Mouse (Mus musculus): ENCODE data around the gene Csad. TPM values are rescaled to one million over a fixed set of nuclear protein-coding genes. Genes with fewer than 3 reads are reported as not detected.
"Not testable (repeated sequence)": the region's sequence is repeated elsewhere in the genome, so short reads cannot be mapped to it uniquely, and the experiment has no call there.

Csad gene
- total RNA-seq, 4 experiments from 2014 or later = 24.6 to 38.7 (median 31.1) TPM

GRCm38 (mm10) chr15:102165468-102166100, 38.9 kb downstream of the Csad start:
- DNase-seq (ENCODE audit: low spot score in 2 of 2) = no peak

- DNase-seq (ENCODE audit: low spot score in 2 of 2) = no peak
These were observed 40.4 kb downstream of the Csad start for GRCm38 (mm10) chr15:102163900-102164693.

- no peak for DNase-seq (ENCODE audit: low spot score in 2 of 2)
These were observed 44.0 kb downstream of the Csad start for GRCm38 (mm10) chr15:102160415-102161060.

DNA sequence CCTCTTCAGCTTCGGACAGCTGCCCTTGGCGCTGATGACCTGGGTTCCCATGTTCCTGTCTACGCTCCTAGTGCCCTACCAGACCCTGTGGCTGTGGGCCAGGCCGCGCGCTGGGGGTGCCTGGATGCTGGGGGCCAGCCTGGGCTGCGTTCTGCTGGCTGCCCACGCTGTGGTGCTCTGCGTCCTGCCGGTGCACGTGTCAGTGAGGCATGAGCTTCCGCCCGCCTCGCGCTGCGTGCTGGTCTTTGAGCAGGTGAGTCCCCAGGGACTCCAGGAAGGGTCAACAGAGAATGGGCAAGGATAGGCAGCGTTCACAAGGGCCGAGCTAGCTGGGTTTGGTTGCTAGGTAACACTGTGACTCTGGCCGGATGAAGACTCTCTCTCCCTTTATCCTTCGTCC, 47.7 kb downstream of the Csad start:
- no peak for DNase-seq (ENCODE audit: low spot score in 2 of 2)

- not testable (repeated sequence) for DNase-seq (ENCODE audit: low spot score in 2 of 2)
These were observed 49.5 kb downstream of the Csad start for GRCm38 (mm10) chr15:102155006-102155405.

- DNase-seq (ENCODE audit: low spot score in 2 of 2) = no peak
These were observed 51.9 kb downstream of the Csad start for GRCm38 (mm10) chr15:102152646-102153045.

GRCm38 (mm10) chr15:102150301-102151135, 54.0 kb downstream of the Csad start, which contains the start of gene Soat2:
Soat2 (plus strand) TSS chr15:102150526.
- no peak for DNase-seq (ENCODE audit: low spot score in 2 of 2)

DNA sequence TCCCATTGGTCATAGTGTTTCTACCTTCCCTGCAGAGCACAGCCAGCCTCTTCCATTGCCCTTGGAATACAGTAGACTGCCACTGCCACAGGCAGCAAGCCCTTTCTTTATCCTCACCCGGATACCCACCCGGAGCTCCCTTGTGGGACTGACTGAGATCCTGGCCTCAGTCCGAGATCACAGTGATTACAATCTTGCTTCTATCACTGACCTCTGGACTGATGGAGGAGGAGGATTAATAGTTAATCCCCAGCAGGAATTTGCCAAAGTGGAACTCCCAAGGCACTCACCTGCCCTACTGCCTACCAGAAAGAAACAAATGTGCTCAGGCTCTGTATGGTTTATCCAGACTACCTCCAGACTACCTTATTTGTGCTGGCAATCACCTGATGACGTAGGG, 55.0 kb downstream of the Csad start:
- no peak for DNase-seq (ENCODE audit: low spot score in 2 of 2)

DNA sequence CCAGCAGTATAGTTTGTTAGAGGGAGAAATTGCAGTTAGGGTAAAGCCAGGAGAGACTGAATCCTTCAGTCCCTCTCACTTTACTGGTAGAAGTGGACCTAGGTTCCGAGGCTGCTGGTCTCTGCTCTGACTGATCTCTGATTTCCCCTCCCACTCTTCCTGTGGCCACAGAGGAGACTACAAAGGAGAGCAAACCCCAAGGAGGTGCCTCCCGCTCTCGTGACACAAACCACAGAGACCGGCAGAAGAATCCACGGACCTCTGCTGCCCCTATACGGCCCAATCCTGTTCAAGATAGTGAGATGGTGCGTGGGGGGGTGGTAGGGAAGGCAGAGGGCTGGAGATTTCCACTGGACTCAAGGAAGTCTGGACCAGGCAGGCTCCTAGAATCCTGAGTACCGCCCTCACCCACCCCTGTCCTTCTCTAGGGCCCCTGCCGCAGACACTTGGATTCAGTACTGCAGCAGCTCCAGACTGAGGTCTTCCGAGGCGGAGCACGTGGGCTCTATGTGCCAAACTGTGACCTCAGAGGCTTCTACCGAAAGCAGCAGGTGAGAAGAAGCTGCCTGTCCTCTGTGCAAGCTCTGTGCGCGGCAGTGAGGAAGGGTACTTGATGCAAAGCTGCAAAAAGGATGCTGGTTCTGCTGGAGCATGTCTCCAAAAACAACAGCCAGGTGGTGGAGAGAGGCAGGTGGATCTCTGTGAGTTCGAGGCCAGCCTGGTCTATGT, 56.7 kb downstream of the Csad start:
- no peak for DNase-seq (ENCODE audit: low spot score in 2 of 2)

GRCm38 (mm10) chr15:102146882-102147281, 57.6 kb downstream of the Csad start:
- DNase-seq (ENCODE audit: low spot score in 2 of 2) = no peak

DNA sequence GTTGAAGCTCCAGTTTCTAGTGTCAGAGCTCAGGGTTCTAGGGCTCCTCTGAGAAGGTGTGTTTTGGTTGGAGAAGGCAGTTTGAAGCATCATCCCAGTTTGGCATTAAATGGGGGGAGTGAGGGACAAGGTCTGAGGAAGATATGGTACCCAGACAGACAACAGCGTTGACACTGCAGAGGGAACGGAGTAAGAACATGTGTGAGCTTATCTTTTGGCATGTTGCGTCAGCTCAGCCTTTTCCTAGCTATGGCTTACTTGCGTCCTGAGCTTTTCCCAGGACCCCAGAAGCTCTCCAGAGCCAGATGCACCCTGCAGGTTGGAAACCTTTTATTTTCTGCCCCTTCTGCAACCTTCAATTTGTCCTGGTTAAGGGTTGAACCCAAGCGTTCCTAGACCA, 58.4 kb downstream of the Csad start:
- no peak for DNase-seq (ENCODE audit: low spot score in 2 of 2)

- DNase-seq (ENCODE audit: low spot score in 2 of 2) = peak in 1 of 2 experiments; percentile 70
These were observed 59.2 kb downstream of the Csad start for GRCm38 (mm10) chr15:102145330-102145729.

DNA sequence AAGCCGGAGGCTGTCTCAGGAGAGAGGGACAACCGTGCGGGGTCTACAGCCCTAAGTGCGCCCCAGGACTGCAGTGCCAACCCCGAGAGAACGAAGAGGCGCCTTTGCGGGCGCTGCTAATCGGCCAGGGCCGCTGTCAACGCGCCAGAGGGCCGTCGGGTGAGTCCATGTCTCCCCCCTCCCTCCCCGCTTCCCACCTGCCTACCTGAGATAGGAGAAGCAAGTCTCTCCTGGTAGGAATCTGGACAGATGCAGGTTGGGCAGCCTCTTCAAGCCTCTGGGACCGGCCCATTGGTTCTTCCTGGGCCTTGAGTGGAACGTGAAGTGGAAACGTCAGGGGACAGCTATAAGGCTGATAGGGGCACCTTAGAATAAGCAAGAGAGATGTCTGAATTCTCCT, 59.8 kb downstream of the Csad start:
- DNase-seq (ENCODE audit: low spot score in 2 of 2) = no peak

GRCm38 (mm10) chr15:102144274-102144711, 60.2 kb downstream of the Csad start, which contains the start of gene Igfbp6:
Igfbp6 (plus strand) TSS chr15:102144362.
- DNase-seq (ENCODE audit: low spot score in 2 of 2) = no peak

DNA sequence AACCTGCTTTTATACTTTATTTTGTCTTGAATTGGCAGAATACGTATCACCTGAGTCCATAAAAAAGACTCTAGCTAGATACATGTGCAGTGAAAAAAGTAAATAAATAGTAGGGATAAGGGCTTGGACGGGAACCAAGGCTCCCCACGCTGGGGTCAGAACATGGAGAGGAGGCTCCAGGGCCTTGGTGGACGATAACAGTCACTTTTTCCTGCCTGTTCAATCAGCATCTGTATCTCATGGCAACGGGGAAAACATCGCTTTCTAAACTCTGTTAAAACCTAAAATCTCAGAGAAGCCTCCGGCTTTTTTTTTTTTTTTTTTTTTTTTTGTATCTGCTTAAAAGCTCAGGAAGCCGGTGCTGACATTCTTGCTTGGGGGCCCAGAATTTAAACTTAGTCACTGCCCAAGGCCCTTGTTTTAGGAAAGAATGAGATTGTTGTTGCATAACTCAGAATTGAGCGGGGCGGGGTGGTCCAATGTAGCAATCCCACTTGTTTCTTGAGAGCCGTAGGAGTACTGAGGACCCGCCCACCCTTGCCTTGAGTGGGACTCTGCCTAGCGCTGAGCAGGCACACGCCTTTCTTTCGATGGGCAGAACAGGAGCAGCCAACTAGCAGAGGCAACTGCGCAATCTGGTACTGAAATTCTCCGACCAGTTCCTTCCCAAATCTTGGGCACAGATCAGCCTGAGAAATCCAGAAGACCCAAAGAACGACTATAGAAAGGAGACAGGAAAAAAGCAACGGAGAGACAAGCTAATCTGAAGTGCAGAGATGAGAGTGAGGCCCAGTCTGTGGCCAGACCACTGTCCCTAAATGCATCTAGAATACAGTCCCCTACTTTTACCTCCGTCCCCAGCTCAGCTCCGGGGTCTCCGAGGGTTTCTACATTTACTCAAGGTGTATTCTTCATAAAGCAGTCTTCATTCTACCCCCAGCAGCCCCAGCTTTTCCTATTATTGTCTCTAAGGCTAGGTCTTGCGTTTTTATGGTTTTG, 61.3 kb downstream of the Csad start:
- DNase-seq (ENCODE audit: low spot score in 2 of 2) = peak in 1 of 2 experiments; percentile 63

- DNase-seq (ENCODE audit: low spot score in 2 of 2) = no peak
These were observed 63.4 kb downstream of the Csad start for GRCm38 (mm10) chr15:102141120-102141519.

- peak; percentile 95 to 98 for DNase-seq (ENCODE audit: low spot score in 2 of 2)
These were observed 68.3 kb downstream of the Csad start, which contains the start of gene Spryd3 for GRCm38 (mm10) chr15:102136129-102136758. Spryd3 (minus strand) TSS chr15:102136234.

DNA sequence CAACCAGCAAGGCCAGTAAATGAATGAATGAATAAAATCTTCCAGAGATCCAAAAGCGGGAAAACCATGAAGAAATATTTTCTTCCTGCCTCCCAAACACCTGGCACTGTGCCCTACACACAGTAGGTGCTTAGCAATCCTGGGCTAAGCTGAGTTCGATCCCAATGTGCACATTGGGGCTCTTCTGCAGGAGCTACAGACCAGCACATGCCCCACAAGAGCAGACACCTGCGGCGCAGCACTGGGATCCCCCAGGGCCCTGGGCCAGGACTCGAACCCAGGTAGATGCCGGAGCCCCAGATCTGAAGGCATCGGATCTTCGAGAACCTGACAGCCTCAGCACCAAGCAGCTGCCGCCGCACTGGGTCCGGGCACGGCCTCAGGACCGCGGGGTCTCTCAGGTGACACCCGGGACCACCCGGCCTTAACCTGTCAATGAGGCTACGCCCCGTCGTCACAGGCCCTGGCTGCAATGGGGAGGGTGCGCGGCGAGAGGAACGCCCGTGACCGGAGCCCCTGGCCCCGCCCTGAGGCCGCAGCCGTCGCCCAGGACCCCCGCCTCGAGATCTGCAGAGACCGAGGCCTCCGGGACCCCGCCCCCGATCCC, 68.9 kb downstream of the Csad start:
- peak in 1 of 2 experiments; percentile 50 for DNase-seq (ENCODE audit: low spot score in 2 of 2)

All from left cerebral cortex, adult 8-10 months (tissue).